Mouse (Mus musculus): ENCODE measurements around the gene Dapk1. TPM values are rescaled to one million over a fixed set of nuclear protein-coding genes. Genes with fewer than 3 reads are reported as not detected.

The Dapk1 gene
- total RNA-seq, 2 experiments from 2014 or later = 27.7 to 30.2 TPM

DNA sequence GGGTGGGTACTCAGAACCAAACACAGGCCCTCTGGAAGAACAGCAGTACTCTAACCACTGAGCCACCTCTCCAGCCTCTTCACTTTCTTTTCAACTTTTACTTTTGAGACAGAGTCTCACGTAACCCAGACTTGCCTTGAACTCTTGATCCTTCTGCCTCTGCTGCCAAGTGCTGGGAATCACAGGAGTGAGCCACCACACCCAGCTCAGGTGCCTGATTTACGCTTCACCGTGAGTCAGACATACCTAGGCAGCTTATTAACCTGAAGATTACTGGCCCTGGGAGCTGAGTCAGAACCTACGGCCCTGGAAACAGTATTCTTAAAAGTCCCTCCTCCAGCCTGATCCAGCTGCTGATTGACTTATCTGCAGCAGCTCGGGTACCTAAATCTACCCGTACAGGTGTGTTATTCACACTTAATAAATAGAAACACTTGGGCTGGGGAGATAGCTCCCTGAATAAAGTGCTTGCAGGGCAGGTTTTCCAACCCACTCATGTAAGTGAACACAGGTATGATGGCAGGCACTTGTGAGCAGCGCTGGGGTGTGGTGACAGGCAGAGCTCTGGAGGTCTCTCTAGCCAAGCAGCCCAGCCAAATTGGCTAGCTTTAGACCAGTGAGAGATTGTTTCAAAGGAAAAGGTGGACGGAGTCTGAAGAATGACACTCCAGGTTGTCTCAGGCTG is 60.9 kb downstream of the Dapk1 start:
- no peak for DNase-seq

DNA sequence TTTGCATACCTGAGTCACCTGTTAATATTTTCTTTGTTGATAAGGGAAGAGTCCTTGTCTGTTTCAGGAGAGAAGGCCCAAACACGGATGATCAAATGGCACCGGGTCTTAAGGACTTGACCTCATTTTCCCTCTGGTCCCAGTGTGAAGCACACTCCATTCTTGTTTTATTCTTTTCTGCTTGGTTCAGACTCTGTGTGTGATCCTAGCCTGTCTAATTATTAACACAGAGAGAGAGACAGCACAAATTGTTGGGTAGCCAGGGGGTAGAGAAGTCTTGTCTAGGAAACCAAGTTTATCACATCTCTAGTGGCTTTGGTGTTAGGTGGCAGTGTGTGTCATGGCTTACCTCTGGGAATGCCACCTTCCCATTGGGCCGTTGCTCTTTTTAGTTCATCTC is 62.3 kb downstream of the Dapk1 start:
- no peak for DNase-seq

DNA sequence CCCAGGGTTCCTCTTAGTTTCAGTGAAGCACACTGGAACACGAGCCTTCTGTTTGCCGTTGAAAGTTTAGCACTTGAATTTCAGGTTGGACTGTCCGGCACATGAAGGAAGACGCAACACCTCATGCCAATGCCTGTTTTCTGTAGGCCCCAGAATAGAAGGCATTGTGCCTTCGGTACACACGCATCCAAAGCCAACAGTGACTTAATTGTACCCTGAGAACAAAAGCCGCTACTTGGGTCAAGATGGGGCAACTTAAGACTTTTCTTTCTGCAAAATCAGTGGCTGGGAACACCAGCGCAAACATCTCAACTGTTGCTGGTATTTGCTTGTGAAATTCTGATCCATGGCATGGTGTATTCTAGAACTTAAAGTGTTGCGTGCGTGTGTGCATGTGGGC is 63.1 kb downstream of the Dapk1 start:
- DNase-seq = no peak

- no peak for DNase-seq
Measured at GRCm38 (mm10) chr13:60665402-60665801, 63.7 kb downstream of the Dapk1 start.

GRCm38 (mm10) chr13:60668036-60668435 is 66.3 kb downstream of the Dapk1 start:
- DNase-seq = no peak

GRCm38 (mm10) chr13:60670605-60671004 is 68.9 kb downstream of the Dapk1 start:
- DNase-seq = peak; percentile 52 to 63

DNA sequence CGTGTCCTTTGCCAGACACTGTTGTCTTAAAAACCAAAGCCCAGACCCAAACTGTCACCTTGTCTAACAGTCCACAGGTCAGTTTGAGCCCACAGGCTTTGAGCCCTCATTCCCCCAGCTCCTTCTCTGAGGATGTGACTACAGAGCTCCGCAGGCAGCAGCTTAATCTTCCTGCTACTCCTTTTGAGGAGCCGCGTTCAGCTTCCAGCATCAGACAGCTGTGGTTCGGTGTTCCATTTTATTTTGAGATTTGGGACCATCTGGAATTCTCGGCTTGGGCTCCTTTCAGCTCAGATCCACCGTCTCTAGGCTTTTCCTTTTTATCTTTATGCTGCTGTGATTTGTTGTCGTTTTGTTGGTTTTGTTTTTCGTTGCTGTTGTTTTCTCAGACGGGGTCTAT is 69.5 kb downstream of the Dapk1 start:
- no peak for DNase-seq

GRCm38 (mm10) chr13:60672287-60672686 is 70.5 kb downstream of the Dapk1 start:
- DNase-seq = no peak

GRCm38 (mm10) chr13:60672882-60673675 is 71.3 kb downstream of the Dapk1 start:
- DNase-seq = peak in 1 of 2 experiments; percentile 65

- DNase-seq = no peak
Measured at GRCm38 (mm10) chr13:60674301-60674700, 72.6 kb downstream of the Dapk1 start.

DNA sequence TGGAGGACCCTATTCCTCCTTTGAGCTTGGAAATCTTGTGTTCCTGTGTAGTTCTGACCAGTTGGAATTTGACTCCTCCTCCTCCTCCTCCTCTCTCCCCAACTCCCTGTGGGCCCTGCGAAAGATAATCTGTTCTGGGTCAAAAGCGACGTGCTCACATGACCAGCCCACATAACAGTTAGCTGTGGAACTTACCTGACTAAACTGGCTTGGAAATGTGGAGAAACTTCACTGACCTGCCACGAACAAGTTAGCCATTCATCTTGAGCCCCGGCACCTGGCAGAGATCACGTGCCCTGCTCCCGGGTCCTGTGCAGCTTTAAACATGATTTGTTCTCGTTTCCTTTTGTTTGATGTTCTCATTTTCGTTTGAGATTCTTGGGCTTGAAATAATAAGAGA is 73.2 kb downstream of the Dapk1 start:
- DNase-seq = peak; percentile 50 to 58

DNA sequence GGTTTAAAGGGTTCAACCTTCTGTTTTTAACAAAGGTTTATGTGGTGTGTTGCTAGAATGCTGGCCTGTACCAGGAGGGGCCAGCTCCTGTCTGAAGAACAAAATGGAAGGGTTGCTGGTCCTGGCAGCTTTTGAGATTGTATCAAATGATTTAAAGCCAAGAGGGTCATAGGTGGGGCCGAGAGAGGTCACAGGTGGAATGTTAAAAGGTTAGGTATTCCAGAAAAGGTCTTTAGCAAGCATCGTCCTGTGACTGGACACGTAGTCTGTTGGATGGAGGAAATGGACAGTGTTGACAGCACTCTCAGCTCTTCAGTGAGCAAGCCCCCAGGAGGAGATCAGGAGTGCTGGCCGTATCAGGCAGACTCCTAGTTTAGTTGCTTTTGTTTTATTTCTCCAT is 73.7 kb downstream of the Dapk1 start:
- no peak for DNase-seq

DNA sequence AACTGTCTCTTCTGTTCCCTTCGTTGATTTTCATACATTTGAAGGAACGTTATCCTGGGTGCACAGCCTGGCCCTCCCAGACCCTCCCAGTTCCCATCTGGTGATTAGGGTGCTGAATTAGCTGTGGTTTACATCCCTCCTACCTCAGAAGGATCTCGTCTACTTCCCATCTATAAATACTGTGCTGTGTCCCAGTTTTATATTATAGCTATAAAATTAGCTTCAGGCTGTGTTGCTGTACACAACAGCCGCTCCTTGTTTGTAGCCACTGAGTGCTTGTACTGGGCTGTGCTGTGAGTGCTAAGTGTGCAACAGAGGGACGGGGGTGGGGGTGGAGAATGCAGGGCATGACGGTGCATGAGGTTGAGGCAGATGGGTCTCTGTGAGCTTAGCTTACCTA is 77.2 kb downstream of the Dapk1 start:
- DNase-seq = no peak

DNA sequence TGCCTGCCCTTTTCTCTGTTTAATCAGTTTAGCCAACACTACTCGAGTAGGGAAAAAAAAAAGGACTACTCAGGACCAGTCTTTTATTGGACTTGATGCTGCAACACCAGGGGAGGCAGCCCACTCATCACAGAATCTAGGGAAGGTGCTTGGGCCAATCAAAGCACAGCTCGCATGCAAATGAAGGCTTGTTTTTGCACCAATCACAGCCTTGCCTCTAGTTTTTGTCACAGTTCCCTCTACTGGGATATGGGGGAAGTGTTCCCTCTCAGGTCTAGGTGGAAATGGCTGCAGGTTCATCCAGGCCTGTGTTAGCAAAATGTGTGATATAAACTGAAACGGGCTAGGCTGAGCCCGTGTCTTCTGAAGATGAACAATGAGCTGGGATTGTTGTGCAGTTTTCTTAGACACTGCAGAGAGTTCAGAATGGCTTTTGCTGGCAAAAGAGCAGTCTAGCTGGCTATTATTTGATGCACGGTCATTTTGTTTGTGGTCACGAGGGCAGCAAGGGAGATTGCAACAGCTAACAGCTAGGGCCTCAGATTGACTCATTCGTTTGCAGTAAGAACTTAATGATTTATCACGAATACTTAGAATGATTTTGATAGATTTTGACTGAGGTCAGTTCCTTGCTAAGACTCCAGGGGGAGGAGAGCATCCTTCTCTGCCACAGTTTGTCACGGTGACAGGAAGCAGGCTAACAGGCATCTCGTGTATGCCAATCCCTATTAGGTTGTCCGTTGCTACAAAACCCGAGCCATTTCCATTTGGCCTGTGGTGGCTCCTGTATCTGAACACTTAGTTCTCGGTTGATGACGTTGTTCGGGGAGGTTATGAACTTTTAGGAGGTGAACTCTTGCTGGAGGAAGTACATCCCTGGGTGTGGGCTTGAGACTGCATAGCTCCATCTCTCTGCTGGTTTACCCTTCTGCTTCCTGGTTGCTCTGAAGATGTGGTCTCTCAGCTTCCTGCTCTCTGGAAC is 81.3 kb downstream of the Dapk1 start:
- DNase-seq = no peak

GRCm38 (mm10) chr13:60684050-60684760 is 82.5 kb downstream of the Dapk1 start:
- DNase-seq = peak in 1 of 2 experiments; percentile 39

DNA sequence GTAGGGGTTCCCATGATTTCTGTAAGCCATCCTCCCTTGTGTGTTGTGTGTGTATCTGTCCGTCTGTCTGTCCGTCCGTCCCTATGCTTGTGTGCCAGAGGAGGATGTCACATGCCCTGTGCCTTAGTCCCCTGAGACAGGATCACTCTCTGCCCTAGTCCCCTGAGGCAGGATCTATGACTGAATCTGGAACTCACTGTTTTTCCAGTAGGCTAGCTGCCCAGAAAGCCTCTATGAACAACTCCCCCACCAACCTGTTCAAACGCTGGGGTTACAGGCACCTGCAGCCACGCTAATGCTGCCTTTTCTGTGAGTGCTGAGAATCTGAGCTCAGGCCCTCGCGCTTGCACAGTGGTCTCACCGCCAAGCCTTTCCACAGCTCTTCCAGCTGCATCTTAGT is 83.1 kb downstream of the Dapk1 start:
- peak in 1 of 2 experiments; percentile 50 for DNase-seq

- DNase-seq = peak; percentile 70 to 81
Measured at GRCm38 (mm10) chr13:60685216-60685615, 83.5 kb downstream of the Dapk1 start.

DNA sequence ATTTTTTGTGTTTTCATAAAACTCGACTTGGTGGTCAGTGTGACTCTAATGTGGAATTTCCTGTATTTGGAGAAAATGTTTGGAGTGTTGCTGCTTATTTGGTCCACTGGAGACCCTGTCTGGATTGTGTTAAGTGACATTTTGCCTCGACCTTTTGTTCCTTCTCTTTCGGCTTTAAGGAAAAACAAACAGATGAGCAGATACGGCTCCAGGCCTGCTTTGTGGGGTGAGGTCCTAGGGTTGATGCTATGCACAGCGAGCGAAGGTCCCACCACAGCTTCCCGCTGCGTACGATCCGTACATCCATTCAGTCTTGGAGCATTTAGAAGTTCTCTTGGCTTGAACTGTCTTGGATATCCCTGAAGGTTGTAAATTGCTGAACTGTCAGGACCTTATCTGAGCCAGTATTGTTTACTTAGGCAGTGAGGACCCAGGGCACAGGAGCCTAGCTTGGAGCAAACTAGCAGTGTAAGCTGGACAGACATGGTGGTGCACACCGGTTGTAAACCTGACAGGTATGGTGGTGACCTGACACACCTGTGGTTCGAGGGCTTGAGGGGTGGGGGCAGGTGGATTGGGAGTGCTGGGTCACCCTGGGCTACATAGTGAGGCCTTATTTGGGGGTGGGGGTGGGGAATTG is 84.4 kb downstream of the Dapk1 start:
- DNase-seq = peak in 1 of 2 experiments; percentile 61

- DNase-seq = peak; percentile 62 to 67
Measured at GRCm38 (mm10) chr13:60686967-60687366, 85.2 kb downstream of the Dapk1 start.

GRCm38 (mm10) chr13:60687462-60687861 is 85.7 kb downstream of the Dapk1 start:
- DNase-seq = no peak

DNA sequence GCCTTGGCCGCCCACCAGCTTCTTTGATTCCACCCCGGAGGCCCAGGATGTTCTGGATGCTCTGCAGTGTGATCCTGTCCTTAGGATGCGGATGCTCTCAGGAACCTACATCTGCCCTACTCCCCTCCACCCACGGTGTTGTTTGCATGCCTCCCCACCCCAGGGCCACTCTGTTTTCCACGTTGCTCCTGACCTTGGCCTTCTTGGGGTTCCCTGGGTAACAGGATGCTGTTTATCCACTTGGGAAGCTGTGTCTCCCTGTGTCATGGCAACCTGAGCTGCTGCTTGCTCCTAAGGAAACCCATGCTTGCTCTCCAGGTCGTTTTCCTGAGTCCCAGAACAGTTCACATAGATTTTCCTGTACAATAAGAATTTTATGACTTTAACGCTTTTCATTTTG is 86.1 kb downstream of the Dapk1 start:
- DNase-seq = no peak
